Mouse (Mus musculus): Measurements from ENCODE around the gene Abcc4.
A peak's percentile ranks its signal among the peaks of the same experiment; 100 is the strongest.
"Not testable (repeated sequence)": the region's sequence is repeated elsewhere in the genome, so short reads cannot be mapped to it uniquely, and the experiment has no call there.

The Abcc4 gene

DNA sequence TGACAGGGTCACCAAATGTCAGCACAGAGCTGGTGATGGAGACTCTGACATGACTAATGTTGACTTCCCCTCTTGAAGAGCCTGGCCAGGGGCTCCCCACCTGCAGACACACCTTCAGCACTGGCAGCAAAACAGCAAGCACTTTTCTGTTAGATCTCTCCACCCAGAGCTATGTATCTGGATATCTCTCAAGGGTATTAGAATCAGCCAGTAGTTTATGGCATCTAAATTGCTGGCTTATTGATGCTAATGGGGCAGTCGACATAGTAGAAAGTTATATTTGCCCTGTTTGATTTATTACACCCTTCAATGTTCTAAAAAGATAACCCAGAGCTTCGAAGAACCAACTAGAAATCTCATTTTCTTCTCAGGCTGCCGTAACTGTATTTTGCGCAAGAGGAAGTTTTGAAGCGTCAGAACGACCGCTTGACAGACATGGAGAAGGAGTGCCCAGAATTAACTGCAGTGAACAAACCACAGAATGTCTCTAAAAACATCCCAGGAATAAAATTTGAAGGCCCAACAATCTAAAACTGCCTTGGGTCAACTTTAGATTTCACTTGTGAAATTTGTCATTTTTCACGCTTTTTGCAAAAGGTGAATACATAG lies 123.6 kb downstream of the Abcc4 start:
- DNase-seq (ENCODE audit: low read depth in 1 of 2, low spot score in 2 of 2): no peak

DNA sequence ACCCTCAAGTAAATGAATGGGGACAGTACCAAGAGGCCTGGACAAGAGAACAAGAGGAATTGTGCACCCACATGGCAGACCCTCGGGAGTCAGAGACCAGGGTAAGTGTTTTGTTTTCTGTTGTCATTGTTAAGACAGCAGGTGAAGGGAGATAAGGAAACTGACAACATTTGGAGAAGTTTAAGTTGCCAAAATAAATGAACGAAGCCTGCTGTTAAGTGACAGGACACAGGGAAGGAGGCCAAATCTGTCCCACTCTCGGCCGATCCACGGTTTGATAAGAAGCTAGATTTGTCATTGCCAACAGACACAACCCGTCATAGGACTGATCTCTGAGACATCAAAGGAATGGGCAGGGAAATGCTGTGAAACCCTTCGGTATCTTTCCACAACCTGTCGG lies 124.3 kb downstream of the Abcc4 start:
- no peak for DNase-seq (ENCODE audit: low read depth in 1 of 2, low spot score in 2 of 2)

- no peak for DNase-seq (ENCODE audit: low read depth in 1 of 2, low spot score in 2 of 2)
These were observed 126.8 kb downstream of the Abcc4 start for GRCm38 (mm10) chr14:118579013-118579728.

GRCm38 (mm10) chr14:118577895-118578294 lies 128.1 kb downstream of the Abcc4 start:
- DNase-seq (ENCODE audit: low read depth in 1 of 2, low spot score in 2 of 2): peak in 1 of 2 experiments; percentile 1

GRCm38 (mm10) chr14:118572688-118573245 lies 133.3 kb downstream of the Abcc4 start:
- DNase-seq (ENCODE audit: low read depth in 1 of 2, low spot score in 2 of 2): no peak

GRCm38 (mm10) chr14:118569586-118569985 lies 136.4 kb downstream of the Abcc4 start:
- no peak for DNase-seq (ENCODE audit: low read depth in 1 of 2, low spot score in 2 of 2)

- no peak for DNase-seq (ENCODE audit: low read depth in 1 of 2, low spot score in 2 of 2)
These were observed 137.8 kb downstream of the Abcc4 start for GRCm38 (mm10) chr14:118568116-118568673.

DNA sequence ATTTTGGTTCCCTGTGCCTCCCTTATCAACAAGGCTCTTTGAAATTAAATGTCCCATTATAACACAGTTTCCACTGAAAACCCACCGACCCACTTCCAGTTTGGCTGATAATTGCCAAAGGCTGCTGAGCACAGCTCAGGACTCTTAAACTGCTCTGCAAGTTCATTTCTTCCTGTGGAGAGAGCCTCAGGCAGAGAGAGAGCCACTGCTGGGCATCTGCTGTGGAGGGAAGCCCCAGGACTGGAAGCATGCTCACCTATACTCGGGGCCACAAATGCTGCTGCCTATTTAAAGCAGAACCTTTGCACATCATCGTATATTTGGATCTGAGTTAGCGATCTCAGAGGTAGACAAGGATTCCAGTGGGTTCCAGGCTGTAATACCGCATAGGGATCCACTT lies 139.2 kb downstream of the Abcc4 start:
- DNase-seq (ENCODE audit: low read depth in 1 of 2, low spot score in 2 of 2): no peak

DNA sequence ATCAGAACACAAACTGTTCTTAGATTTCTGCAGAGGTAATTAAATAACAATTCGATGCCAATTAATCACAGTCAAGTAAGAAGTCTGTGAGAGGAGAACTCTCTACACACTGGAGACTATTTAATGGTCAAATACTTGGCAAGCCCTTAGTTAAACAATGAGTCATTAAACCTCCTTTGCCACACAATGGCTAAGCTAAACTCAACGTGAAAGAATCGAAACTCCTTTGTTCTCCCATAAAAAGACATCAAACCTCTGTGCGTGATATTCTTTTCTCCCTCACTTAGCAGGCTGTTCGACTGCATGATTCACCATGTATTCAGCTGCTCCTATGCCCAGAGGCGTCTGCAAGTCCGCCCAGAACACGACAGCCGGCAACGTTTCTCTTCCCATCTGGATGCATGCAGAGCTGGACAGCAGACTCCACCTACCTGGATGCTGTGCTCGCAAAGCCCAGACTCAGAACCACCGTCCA lies 139.8 kb downstream of the Abcc4 start:
- DNase-seq (ENCODE audit: low read depth in 1 of 2, low spot score in 2 of 2): no peak

DNA sequence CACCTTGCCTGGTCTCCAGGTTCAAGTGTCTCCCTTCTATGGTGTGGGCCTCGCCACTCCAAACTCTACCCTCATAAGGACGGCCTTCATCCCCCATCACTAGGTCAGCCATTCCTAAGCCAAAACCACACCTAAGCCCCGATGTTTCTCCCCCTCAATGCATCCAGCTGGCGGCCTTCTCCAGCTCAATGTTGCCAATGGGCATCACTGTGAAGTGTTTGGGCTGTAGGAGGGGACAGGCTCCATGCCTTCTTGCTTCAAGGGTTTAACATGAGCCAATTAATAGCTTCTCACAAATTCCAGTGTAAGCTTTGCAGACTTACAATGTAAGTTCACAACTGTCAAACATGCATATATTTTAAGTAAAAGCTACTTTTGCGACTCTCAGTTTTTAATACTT lies 140.3 kb downstream of the Abcc4 start:
- no peak for DNase-seq (ENCODE audit: low read depth in 1 of 2, low spot score in 2 of 2)

DNA sequence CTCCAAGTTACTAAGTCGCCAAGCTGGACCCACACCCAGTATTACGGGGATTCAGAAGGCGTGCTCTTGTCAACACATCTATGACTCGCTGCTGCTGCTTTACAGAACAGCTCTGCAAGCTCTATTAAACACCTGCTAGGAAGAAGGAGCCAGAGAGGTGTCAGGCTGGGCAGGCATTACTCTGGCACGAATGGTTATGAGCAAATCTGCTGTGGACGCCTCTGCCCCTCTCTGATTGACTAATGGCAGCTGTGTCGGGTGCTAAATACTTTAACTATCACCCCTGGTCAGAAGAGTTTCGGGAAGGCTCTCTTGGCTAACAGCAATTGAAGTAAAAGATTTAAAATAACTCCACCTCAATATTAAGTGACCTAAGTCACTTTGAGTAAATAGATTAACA lies 142.4 kb downstream of the Abcc4 start:
- no peak for DNase-seq (ENCODE audit: low read depth in 1 of 2, low spot score in 2 of 2)

- no peak for DNase-seq (ENCODE audit: low read depth in 1 of 2, low spot score in 2 of 2)
These were observed 153.0 kb downstream of the Abcc4 start for GRCm38 (mm10) chr14:118552901-118553475.

DNA sequence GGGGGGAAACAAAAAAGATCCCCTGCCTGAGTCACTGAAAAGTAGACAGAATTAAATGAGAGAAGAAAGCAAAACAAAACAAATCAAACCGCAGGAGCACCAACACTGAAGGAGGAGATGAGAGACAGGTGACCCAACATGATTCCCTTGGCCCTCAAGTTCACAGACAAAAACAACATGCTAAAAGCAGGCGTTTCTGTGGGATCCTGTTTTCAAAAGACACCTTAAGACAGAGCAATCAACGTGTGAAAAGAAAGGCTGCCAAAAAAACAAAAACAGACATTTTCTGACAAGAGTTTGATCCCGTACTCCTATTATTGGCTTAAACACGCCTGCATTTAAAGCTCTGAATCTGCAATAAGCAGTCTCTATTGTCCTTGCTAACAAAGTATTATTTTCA lies 153.6 kb downstream of the Abcc4 start:
- no peak for DNase-seq (ENCODE audit: low read depth in 1 of 2, low spot score in 2 of 2)

DNA sequence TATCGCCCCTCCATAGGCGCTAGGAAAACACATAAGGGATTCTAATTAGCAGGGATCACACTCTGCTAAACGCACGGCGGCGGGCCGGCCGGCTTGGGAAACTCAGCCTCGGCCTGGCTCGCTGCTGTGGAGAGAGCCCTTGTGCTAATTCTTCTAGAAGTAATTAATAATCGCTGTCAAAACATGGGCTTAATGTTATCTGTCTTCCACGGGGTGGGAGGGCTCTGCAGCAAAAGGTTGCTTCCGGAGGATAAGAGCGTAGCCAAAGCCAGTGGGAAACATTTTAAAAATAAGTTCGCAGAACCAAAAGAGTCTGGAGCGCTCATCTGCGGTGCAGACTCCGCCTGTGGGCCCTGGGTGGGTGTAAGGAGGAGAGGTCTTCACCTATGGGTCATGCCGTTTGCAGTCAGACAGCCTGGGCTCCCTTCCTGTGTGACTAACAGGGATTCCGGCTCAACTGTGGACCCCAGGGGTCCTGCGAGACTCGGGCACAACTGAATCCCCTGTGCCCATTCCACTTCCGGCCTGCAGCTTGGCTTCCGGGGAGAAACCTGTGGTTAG lies 154.2 kb downstream of the Abcc4 start:
- DNase-seq (ENCODE audit: low read depth in 1 of 2, low spot score in 2 of 2): no peak

DNA sequence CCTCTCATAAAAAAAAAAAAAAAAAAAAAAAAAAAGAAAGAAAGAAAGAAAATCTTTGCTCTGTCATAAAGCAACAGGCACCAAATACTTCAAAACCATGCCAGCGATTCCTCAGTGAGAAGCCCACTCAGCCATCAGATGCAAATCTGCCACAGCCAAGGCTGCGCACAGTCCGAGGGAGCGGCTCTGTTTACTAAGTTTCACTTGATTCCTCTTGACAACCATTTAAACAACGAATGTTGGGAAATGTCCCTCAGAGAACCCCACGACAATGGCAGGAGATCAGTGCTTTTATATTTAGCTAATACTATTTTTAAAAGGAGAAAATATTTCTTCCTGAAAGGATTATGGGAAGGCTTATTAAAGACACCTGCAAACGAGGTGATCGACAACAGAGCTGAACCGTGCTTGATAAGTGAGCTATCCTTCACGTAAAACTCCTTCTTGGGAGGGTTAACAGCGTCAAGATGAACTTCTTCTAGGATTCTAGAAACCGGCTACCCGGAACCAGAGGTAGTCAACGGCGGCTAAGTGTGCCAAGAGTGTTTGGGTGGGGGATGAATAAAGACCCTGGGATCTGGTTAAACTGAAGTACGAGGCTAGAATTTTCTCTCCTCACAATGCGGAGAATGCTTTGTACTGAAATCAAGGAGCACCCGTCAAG lies 154.8 kb downstream of the Abcc4 start:
- no peak for DNase-seq (ENCODE audit: low read depth in 1 of 2, low spot score in 2 of 2)

- no peak for DNase-seq (ENCODE audit: low read depth in 1 of 2, low spot score in 2 of 2)
These were observed 161.5 kb downstream of the Abcc4 start for GRCm38 (mm10) chr14:118544493-118544892.

DNA sequence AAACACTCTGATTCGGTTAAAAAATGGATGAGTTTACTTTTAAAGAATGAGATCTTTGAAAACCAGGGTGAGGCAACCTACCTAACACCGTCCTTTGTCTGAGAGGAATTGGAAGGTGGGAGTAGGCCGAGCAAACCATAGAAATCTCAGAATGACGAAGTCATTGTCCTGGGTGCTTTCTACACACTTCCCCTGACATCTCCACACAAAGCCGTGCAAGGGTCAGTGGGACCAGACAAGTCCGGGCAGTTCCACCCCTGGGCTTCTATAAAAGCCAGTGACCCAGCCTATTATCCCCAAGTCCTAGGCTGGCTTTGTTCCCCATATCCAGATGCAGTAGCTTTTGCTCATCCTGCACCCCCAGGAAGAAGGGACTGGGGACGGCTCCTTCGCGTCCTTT lies 163.1 kb downstream of the Abcc4 start:
- DNase-seq (ENCODE audit: low read depth in 1 of 2, low spot score in 2 of 2): no peak

- DNase-seq (ENCODE audit: low read depth in 1 of 2, low spot score in 2 of 2): no peak
These were observed 174.5 kb downstream of the Abcc4 start for GRCm38 (mm10) chr14:118531539-118531938.

DNA sequence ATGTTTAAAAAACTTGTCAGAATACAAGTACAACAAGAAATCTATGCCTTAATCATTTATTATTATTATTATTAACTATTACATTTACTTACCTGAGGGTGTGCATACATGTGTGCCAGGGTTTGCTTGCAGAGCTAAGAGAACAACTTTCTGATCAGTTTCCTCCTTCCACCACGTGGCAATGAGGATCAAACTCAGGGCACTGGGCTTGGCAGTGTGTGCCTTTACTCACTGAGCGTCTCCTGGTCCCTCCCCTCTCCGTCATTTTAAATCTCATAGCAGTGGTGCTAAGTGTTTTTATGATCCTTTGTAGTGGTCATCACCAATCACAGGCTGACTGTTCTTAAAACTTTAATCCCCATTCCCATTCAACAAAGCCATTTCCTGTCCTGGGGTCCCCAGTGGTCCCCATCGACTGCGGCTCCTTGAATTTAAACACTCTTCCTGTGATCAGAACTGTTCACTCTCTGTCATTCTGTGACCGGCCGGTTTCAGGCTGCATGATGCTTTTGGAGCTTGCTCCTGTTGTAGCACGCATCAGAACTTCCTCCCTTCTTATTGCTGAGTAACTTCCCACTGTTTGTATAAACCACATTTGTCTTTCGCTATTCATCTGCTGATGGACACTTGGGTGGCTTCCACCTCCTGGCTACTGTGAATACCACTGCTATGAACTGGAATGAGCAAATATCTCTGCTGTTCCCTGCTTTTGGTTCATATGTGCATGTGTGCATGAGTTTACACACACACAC lies 191.6 kb downstream of the Abcc4 start:
- no peak for DNase-seq (ENCODE audit: low read depth in 1 of 2, low spot score in 2 of 2)

GRCm38 (mm10) chr14:118511715-118512114 lies 194.3 kb downstream of the Abcc4 start:
- not testable (repeated sequence) for DNase-seq (ENCODE audit: low read depth in 1 of 2, low spot score in 2 of 2)

Data from monocyte, adult 2 months (primary cell).